Mouse (Mus musculus): ENCODE data around the gene Mrps12. TPM values are rescaled to one million over a fixed set of nuclear protein-coding genes. Genes with fewer than 3 reads are reported as not detected.
A peak's percentile ranks its signal among the peaks of the same experiment; 100 is the strongest.

Mrps12 gene
- polyA plus RNA-seq, 1 experiment from 2014 or later, result 147 TPM

DNA sequence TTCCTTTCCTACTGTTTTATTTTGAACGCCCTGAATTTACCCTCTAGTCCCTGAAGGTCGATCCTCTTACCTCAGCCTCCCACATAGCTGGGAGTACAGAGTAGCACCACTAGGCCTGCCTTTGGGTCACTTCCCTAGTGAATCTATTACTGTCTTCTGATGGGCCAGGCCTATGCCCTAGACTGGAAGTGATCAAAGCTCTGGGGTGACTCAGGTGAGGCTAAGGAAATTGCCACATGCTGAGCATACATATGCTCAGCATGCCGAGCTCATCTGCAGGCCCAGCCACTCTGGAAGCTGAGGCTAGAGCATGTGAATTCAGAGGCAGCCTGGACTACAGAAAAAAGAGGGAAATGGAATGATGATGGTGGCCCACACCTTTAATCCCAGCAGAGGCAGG is 31.5 kb upstream of the Mrps12 start:
- H3K27me3 ChIP-seq (ENCODE audit: low read depth, poor library complexity, severe bottlenecking), result no peaks in the 10 kb centered on the region
- H3K9me3 ChIP-seq (replicated peaks), result no peaks in the 10 kb centered on the region
- no peak overlapping the region for H3K27ac ChIP-seq (replicated peaks)
- no peak overlapping the region for H3K4me3 ChIP-seq
- DNase-seq (ENCODE audit: low spot score), result no peak
- peaks cover 31% of the 10 kb centered on the region for H3K36me3 ChIP-seq
- H3K4me1 ChIP-seq, result peaks cover 17% of the 10 kb centered on the region
- WGBS, result 82% methylated on average over 3 of the region's 3 CpGs

DNA sequence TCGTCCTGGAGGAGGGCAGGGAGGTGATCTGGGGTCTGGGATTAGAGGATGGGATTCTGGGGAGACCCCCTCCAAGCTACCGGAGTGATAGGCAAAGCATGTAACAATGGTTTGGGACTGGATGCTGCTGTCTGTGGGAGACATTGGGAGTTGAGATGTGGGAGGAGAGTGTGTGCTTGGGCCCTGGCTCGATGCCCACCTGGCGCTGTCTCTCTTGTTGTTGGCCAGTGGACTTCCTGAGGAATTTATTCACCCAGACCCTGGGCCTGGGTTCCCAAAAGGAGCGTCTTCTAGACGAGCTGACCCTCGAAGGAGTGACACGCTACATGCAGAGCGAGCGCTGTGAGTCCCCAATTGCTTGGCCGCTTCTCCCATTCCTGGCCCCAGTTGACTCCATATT is 30.2 kb upstream of the Mrps12 start:
- 92% methylated on average over 11 of the region's 11 CpGs for WGBS
- Histone ChIP-seq H3K36me3 (peaks cover 27% of the 10 kb centered on the region), H3K4me3 (no peak overlapping the region), H3K27ac (replicated peaks) (no peak overlapping the region), H3K4me1 (peaks cover 28% of the 10 kb centered on the region), H3K27me3 (ENCODE audit: low read depth, poor library complexity, severe bottlenecking) (no peaks in the 10 kb centered on the region), H3K9me3 (replicated peaks) (no peaks in the 10 kb centered on the region)
- no peak for DNase-seq (ENCODE audit: low spot score)

DNA sequence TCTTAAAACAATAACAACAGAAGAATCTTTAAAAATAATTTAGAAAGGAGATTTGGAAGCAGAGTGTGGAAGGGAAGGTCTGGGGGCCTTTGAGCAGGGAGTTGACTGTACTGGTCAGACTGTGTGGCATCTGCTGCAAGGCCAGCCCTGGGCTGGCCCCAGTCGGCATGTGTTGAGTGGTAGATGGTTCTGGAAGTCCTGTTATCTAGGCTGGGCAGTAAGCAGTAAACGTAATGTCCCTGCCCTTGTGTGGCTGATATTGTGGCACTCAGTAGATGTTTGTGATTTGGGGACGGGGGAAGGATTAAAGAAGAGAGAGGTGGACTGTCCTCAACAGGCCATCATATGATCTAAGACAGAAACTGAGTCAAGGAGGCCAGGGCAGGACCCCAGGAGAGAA is 28.7 kb upstream of the Mrps12 start:
- H3K36me3 ChIP-seq, result peaks cover 23% of the 10 kb centered on the region
- 91% methylated on average over 3 of the region's 3 CpGs for WGBS

DNA sequence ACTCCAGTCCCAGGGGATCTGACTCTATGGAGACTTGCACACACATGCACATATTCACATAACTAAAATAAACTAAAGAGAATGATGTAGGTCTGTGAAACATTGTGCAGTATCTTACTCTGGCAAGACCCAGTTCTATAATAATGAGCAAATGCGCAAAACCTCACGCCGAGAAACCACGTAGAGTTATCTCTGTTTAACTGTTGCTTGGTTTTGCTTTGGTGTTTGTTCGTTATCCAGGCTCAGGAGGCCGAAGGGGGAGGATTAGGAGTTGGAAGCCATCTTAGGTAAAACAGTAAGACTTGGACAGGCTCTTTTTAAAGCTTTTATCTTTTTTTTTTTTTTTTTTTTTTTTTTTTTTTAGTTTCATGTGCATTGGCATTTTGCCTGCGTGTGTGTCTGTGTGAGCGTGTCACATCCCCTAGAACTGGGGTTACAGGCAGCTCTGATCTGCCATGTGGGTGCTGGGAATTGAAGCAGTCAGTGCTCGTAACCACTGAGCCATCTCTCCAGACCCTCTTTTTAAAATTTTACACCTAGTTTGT is 27.9 kb upstream of the Mrps12 start:
- Histone ChIP-seq H3K4me1 (peaks cover 43% of the 10 kb centered on the region), H3K36me3 (peaks cover 19% of the 10 kb centered on the region), H3K27ac (replicated peaks) (no peak overlapping the region), H3K4me3 (no peak overlapping the region), H3K9me3 (replicated peaks) (no peaks in the 10 kb centered on the region), H3K27me3 (ENCODE audit: low read depth, poor library complexity, severe bottlenecking) (no peaks in the 10 kb centered on the region)
- WGBS, result 92% methylated on average over 9 of the region's 9 CpGs
- DNase-seq (ENCODE audit: low spot score), result no peak

More for the DNA sequence above, 28.7 kb upstream of the Mrps12 start:
- no peak for DNase-seq (ENCODE audit: low spot score)
- Histone ChIP-seq H3K27me3 (ENCODE audit: low read depth, poor library complexity, severe bottlenecking) (no peaks in the 10 kb centered on the region), H3K4me3 (no peak overlapping the region), H3K9me3 (replicated peaks) (no peaks in the 10 kb centered on the region), H3K27ac (replicated peaks) (no peak overlapping the region), H3K4me1 (peaks cover 36% of the 10 kb centered on the region)

DNA sequence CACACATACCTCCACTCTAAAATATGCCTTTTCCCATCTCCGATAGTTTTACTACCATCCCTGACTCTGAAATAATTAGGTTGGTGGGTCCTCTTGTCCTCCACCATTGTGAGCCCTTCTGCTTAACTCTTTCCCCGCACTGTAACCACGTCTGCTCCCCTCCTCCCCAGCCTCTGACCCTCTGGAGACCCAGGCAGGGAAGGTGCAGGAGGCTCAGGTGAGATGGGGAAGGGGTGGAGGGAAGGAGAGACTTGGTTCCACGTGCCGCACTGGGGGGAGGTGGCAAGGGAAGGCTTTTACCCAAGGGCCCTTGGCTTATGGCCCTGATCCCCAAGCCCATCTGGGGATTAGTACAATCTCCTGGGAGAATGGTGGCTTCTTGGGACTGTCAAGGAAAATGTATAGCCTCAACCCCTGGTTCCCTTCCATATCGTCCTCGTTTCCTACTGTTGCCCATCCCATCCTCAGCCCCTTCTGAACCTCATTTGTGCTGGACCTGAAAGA is 25.9 kb upstream of the Mrps12 start, which contains the start of gene Nfkbib:
TSS of gene Nfkbib (minus strand) at position 51 of the 504 bp plus-strand sequence.
- Histone ChIP-seq H3K4me1 (peaks cover 35% of the 10 kb centered on the region), H3K4me3 (peak within 1 kb of the TSS; percentile 84), H3K36me3 (peaks cover 14% of the 10 kb centered on the region), H3K27me3 (ENCODE audit: low read depth, poor library complexity, severe bottlenecking) (no peaks in the 10 kb centered on the region), H3K9me3 (replicated peaks) (no peaks in the 10 kb centered on the region), H3K27ac (replicated peaks) (peak within 1 kb of the TSS; percentile 84)
- no peak for DNase-seq (ENCODE audit: low spot score)
- WGBS, result 70% methylated on average over 7 of the region's 7 CpGs

DNA sequence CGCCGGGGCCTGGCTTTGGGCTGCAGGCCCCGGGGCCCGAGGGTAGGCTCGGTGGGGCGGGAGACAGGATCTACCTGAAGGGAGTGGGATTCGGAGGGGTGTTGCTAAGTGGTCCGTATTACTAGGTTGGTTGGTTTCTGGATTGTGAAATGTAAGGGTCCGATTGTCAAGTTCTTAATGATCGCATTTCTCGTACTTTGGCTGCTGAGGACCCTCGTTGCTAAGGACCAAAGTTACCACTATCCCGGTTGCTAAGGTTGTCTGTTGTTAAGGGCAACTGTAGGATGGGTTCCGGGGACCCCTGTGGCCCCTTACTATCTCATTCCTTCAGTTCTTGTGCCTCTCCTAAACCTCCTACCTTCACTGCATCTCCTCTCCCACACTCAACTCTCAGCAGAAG is 25.3 kb upstream of the Mrps12 start:
- peak overlapping the region; percentile 84 for H3K27ac ChIP-seq (replicated peaks)
- DNase-seq (ENCODE audit: low spot score), result no peak
- H3K27me3 ChIP-seq (ENCODE audit: low read depth, poor library complexity, severe bottlenecking), result no peaks in the 10 kb centered on the region
- H3K36me3 ChIP-seq, result peaks cover 11% of the 10 kb centered on the region
- H3K9me3 ChIP-seq (replicated peaks), result no peaks in the 10 kb centered on the region
- H3K4me1 ChIP-seq, result peaks cover 35% of the 10 kb centered on the region
- 4% methylated on average over 14 of the region's 14 CpGs for WGBS
- H3K4me3 ChIP-seq, result peak overlapping the region; percentile 84

DNA sequence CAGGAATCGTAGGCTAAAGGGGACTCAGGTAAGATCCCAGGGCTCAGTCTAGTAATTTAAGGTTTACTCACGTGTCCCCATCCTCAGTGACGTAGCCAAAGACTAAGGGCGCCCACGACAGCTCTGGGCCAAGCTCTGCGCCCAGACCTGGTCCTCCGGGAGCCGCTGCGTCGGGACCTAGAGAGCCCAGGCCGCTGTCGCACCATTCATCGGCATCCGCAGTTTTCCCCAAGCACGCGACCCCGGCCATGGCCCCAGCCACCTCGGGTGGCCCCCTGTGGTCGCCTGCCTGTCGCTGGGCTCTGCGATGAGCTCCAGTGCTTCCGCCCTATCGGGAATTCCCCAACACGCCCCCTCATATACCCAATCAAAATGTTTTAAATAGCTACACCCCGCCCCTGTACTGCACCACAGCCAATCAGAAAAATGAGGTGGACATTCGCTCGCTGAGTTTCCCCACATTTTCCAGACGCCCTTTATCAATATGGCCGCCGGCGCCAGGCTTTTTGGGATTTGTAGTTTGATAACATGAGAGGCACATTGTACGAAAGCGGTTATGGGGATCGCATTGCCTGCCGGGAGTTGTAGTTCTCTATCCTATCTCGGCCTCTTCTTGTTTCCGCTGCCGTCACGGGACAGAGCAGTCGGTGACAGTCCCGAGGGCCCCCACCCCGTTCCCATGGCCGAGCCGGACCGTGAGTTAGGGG is 24.7 kb upstream of the Mrps12 start, which contains the start of gene Sirt2:
TSS of gene Sirt2 (plus strand) at position 563 of the 707 bp plus-strand sequence.
- DNase-seq (ENCODE audit: low spot score), result peak; percentile 98
- Histone ChIP-seq H3K4me1 (peaks cover 35% of the 10 kb centered on the region), H3K4me3 (peak within 1 kb of the TSS; percentile 84), H3K27ac (replicated peaks) (peak within 1 kb of the TSS; percentile 84), H3K36me3 (peaks cover 13% of the 10 kb centered on the region), H3K9me3 (replicated peaks) (no peaks in the 10 kb centered on the region), H3K27me3 (ENCODE audit: low read depth, poor library complexity, severe bottlenecking) (no peaks in the 10 kb centered on the region)
- WGBS, result 1% methylated on average over 45 of the region's 45 CpGs

DNA sequence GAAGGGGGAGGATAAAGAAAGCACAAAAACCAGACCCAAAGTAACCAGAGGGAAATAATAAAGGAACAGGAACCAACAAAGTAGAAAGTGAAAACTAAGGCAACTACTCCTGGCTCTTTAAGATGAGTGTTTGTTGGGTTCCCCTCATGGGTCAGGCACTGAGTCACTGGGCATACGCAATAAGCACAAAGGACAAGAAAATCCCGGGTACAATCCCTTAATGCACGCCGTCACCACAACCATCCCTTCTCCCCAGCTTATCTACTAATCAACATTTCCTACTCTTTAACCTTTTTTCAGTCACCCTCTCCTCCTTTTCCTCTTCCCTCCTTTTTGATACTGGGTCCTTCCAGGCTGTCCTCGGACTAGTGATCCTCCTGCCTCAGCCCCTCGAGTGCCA is 23.6 kb upstream of the Mrps12 start:
- peaks cover 24% of the 10 kb centered on the region for H3K36me3 ChIP-seq
- peak overlapping the region; percentile 84 for H3K4me3 ChIP-seq
- DNase-seq (ENCODE audit: low spot score), result no peak
- 88% methylated on average over 6 of the region's 6 CpGs for WGBS
- no peaks in the 10 kb centered on the region for H3K9me3 ChIP-seq (replicated peaks)
- no peak overlapping the region for H3K27ac ChIP-seq (replicated peaks)
- peaks cover 35% of the 10 kb centered on the region for H3K4me1 ChIP-seq
- H3K27me3 ChIP-seq (ENCODE audit: low read depth, poor library complexity, severe bottlenecking), result no peaks in the 10 kb centered on the region

DNA sequence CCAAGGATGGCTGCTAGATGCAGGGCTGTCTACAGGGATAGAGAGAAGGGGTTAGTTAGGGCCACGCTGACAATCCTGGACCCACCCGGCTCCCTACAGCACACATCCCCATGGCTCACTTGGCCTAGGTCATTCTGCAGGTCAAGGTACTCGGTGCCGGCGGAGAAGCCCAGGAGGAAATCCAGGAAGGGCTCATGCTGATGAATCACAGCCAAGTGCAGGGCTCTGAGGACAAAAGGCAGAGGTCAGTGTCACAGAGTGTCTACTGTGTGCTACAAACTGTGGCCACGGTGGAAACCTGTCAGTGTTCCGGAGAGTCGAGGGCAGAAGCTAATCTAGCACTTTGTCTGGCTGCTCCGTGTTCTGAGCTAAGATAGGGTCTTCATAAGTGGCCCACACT is 20.3 kb upstream of the Mrps12 start:
- Histone ChIP-seq H3K4me3 (no peak overlapping the region), H3K36me3 (peaks cover 48% of the 10 kb centered on the region), H3K27me3 (ENCODE audit: low read depth, poor library complexity, severe bottlenecking) (peaks cover 6% of the 10 kb centered on the region), H3K9me3 (replicated peaks) (no peaks in the 10 kb centered on the region), H3K27ac (replicated peaks) (no peak overlapping the region), H3K4me1 (peaks cover 15% of the 10 kb centered on the region)
- no peak for DNase-seq (ENCODE audit: low spot score)
- WGBS, result 95% methylated on average over 9 of the region's 9 CpGs

DNA sequence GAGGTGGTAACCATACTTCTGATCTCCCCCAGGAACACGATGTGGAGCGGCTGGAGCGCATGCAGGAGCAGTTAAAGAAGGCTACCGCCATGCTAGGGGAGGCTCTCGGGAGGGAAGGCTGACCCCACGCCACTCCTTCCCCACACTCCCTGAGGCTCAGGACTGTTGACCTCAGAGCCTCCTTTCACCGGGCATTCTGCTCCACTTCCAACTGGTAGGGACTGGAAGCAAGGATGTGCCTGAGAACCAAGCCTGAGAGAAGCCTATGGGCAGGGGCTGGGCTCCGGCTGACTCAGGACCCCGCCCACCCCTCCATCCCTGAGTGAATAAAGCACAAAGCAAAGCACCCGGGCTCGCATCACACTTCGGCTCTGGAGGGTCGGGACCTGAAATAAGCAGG is 17.0 kb upstream of the Mrps12 start:
- H3K27ac ChIP-seq (replicated peaks), result no peak overlapping the region
- DNase-seq (ENCODE audit: low spot score), result no peak
- no peak overlapping the region for H3K4me3 ChIP-seq
- WGBS, result 82% methylated on average over 13 of the region's 13 CpGs
- H3K9me3 ChIP-seq (replicated peaks), result no peaks in the 10 kb centered on the region
- H3K4me1 ChIP-seq, result peaks cover 11% of the 10 kb centered on the region
- H3K36me3 ChIP-seq, result peaks cover 57% of the 10 kb centered on the region
- peaks cover 25% of the 10 kb centered on the region for H3K27me3 ChIP-seq (ENCODE audit: low read depth, poor library complexity, severe bottlenecking)

DNA sequence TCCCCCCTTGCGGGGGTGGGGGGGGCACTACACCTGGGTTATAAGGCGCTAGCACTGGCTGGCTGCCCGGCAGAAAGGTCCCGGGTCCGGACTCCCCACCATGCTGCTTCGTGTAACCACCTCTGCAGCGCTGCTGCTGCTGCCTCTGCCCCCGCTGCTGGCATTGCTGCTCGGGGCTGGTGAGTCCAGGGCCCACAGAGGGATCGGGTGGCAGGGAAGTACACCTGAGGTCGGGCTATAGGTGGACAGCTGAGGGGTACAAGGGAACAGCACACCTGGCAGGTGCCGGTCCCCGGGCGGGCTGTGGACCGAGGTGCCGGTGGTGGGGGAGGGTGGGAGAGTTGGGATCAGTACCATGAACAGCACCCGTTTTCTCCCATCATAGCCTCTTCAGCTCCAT is 14.5 kb upstream of the Mrps12 start, which contains the start of gene Ccer2:
TSS of gene Ccer2 (plus strand) at position 96 of the 400 bp plus-strand sequence.
- no peak for DNase-seq (ENCODE audit: low spot score)
- Histone ChIP-seq H3K4me1 (peaks cover 11% of the 10 kb centered on the region), H3K27ac (replicated peaks) (no peak within 1 kb of the TSS), H3K27me3 (ENCODE audit: low read depth, poor library complexity, severe bottlenecking) (peaks cover 25% of the 10 kb centered on the region), H3K36me3 (peaks cover 66% of the 10 kb centered on the region), H3K9me3 (replicated peaks) (no peaks in the 10 kb centered on the region), H3K4me3 (peak within 1 kb of the TSS; percentile 12)
- WGBS, result 4% methylated on average over 17 of the region's 17 CpGs

DNA sequence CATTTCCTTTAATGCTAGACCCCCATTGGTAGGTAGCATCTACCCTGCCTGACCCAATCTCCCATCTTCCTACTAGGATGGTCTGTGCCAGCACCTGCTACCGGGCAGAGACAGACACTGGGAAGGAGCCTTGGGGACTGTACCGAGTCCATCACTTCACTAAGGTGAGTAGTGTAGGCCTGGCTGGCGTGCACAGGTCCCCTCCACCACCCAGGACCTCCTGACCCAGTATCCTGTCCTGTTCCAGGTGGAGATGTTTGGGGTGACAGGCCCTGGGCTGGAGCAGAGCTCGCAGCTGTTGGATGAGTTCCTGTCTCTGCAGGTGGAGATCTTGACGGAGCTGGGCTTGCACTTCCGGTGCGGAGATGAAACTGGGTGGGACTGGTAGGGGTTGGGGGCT is 8.3 kb upstream of the Mrps12 start:
- WGBS, result 93% methylated on average over 7 of the region's 7 CpGs
- DNase-seq (ENCODE audit: low spot score), result no peak
- peaks cover 85% of the 10 kb centered on the region for H3K36me3 ChIP-seq
- H3K4me1 ChIP-seq, result no peaks in the 10 kb centered on the region
- H3K27ac ChIP-seq (replicated peaks), result no peak overlapping the region
- no peaks in the 10 kb centered on the region for H3K27me3 ChIP-seq (ENCODE audit: low read depth, poor library complexity, severe bottlenecking)
- H3K9me3 ChIP-seq (replicated peaks), result no peaks in the 10 kb centered on the region
- no peak overlapping the region for H3K4me3 ChIP-seq

DNA sequence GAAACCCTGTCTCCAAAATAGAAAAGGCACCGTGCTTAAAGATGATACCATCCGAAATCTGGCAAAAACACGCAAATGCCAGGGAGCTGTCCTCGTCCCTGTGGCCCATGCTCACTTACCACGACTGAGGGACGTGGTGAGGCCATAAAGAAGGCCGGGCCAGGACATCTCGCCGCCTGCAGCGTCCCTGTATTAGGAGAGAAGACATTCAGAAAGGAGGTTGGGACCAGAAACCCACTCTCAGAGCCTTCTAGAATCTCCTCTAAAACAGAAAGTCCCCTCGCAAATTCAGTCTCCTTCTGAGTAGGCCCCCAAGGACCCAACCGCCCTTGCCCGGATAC is 282 bp downstream of the Mrps12 start:
- DNase-seq (ENCODE audit: low spot score), result no peak
- peak overlapping the region; percentile 93 for H3K27ac ChIP-seq (replicated peaks)
- 2% methylated on average over 13 of the region's 13 CpGs for WGBS
- peak overlapping the region; percentile 81 for H3K4me3 ChIP-seq
- peaks cover 19% of the 10 kb centered on the region for H3K4me1 ChIP-seq
- no peaks in the 10 kb centered on the region for H3K27me3 ChIP-seq (ENCODE audit: low read depth, poor library complexity, severe bottlenecking)
- H3K36me3 ChIP-seq, result peaks cover 62% of the 10 kb centered on the region
- H3K9me3 ChIP-seq (replicated peaks), result no peaks in the 10 kb centered on the region

Data from midbrain, embryonic 10.5 days (tissue).